Mouse (Mus musculus) G1E (cell line): ENCODE measurements around the gene Ethe1. TPM values are rescaled to one million over a fixed set of nuclear protein-coding genes. Genes with fewer than 3 reads are reported as not detected.

Experiments used
- ATAC-seq: 2 replicates; pipeline ENCODE4 v1.8.0; 2016; ENCODE audit warnings: mild to moderate bottlenecking; ENCODE audit not compliant: insufficient number of reproducible peaks, poor library complexity, low FRiP score, severe bottlenecking; ENCODE audit errors: extremely low read depth
- DNase-seq: peaks from one replicate; pipeline ENCODE4 v3.0.0; 2012; ENCODE audit warnings: low spot score
- H3K27me3 ChIP-seq: 2 replicates; pipeline ENCODE4 v1.6.1; 2012; ENCODE audit warnings: mild to moderate bottlenecking, low read length, inconsistent platforms; ENCODE audit not compliant: insufficient read depth
- H3K36me3 ChIP-seq: replicated peaks from 2 replicates; pipeline ENCODE3; 2012; ENCODE audit warnings: mild to moderate bottlenecking, inconsistent platforms
- H3K4me1 ChIP-seq: 2 replicates; pipeline ENCODE4 v1.6.1; 2012; ENCODE audit warnings: low read depth, low read length, inconsistent platforms, mixed read lengths; ENCODE audit not compliant: insufficient read depth
- H3K4me3 ChIP-seq: 2 replicates; pipeline ENCODE4 v1.5.1; 2012; ENCODE audit warnings: low read depth, mild to moderate bottlenecking, inconsistent platforms, low read length, moderate library complexity, mixed read lengths
- H3K9me3 ChIP-seq: replicated peaks from 2 replicates; pipeline ENCODE4 v1.6.1; 2012; ENCODE audit warnings: inconsistent platforms
- CTCF ChIP-seq: IDR thresholded peaks from 2 replicates; pipeline ENCODE4 v1.5.1; 2012; ENCODE audit warnings: low read depth, low read length, inconsistent platforms, mixed read lengths
- GATA1 ChIP-seq: IDR thresholded peaks from 2 replicates; pipeline ENCODE4 v1.6.1; 2012; ENCODE audit warnings: borderline replicate concordance, low read length, inconsistent platforms, mixed read lengths
- GATA2 ChIP-seq: IDR thresholded peaks from 2 replicates; pipeline ENCODE4 v1.6.1; 2012; ENCODE audit warnings: low read depth, low read length, inconsistent platforms, borderline replicate concordance
- POLR2AphosphoS5 ChIP-seq: IDR thresholded peaks from 2 replicates; pipeline ENCODE4 v1.6.1; 2012; ENCODE audit warnings: low read depth, low read length, inconsistent platforms; ENCODE audit not compliant: insufficient replicate concordance
- TAL1 ChIP-seq: conservative IDR thresholded peaks from 2 replicates; pipeline ENCODE4 v1.6.1; 2012; ENCODE audit warnings: low read depth, low read length, inconsistent platforms, mixed read lengths
- polyA plus RNA-seq: library from polyadenylated mRNA; stranded (reverse); fragments of >175 nt; gene quantifications from 2 replicates; pipeline ENCODE4 v1.2.3, GENCODE M21; 2012
- total RNA-seq, 2 experiments: library from RNA; stranded (forward) in 1 of 2; stranded (reverse) in 1 of 2; fragments of 200-1000 nt in 1 of 2; fragments of >200 nt in 1 of 2; fragmentation: Nextera tagmentation in 1 of 2; gene quantifications; 2 replicates each; pipeline ENCODE4 v1.2.3; 2014 to 2017

Gene Ethe1
- total and polyA plus RNA-seq, 3 experiments: 4.8 to 11.0 (median 9.1) TPM

DNA sequence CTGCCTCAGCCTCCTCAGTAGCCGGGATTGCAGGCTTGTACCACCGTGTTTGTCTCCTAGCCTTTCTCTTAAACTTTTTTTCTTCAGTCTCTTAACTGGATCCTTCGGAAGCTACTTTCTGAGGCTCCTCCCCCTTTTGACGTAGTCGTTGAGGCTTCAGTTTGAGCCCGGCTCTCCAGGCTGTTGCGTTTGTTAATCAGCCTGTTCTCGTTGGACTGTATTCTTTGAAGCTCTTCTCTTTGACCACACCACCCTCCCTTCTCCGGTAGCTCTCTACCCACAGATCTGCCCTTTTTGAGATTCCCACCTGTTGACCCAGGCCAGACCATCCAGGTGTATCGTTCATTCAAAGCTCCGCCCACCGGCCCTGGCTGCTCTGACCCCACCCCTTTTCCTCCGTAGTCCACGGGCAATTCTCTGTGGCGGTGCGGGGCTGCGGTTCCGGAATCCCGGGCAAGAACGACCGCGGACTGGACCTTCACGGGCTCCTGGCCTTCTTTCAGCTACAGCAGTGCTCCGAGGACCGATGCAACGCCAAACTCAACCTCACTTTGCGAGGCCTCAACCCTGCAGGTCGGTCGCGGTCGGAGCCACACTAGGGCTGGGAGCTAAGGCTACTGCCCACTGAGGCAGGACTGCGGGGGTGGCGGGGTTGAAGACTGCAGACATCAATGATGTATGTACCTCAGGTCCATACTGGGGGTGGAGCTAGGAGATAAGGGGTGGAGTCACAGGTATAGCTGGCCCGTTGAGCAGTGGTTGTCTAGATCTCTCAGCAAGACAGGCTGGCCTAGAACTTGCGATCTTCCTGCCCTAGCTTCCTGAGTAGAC is 50.9 kb downstream of the Ethe1 start:
- Histone ChIP-seq H3K4me3 (no peak overlapping the region), H3K36me3 (no peaks in the 10 kb centered on the region), H3K4me1 (no peaks in the 10 kb centered on the region), H3K27me3 (peaks cover 19% of the 10 kb centered on the region; the same call in 1 of the 2 replicates), H3K9me3 (no peaks in the 10 kb centered on the region)
- ATAC-seq (no peak), DNase-seq (no peak)
- TF ChIP-seq POLR2AphosphoS5 (no peak), CTCF (no peak), TAL1 (no peak), GATA2 (no peak), GATA1 (no peak)

DNA sequence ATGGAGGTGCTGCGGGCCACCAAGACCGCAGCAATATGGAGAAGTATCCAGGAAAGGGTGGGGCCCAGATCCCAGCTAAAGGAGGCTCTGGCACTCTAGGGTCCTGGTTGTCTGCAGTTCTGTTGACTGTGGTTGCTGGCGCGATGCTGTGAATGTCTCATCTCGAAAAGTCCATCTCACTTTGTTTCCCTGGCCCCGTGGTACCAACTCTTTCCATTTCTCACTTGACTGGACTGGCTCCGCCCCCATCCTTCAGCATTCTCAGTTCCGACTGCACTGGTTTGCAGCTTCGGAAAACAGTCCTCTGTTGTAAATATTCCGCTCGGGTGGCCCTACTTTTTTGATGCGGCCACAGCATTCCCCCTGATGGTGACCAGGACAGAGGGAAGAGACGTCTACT is 53.1 kb downstream of the Ethe1 start:
- TF ChIP-seq CTCF: no peak
- TF ChIP-seq GATA2: no peak
- no peak for TF ChIP-seq POLR2AphosphoS5
- TF ChIP-seq TAL1: no peak
- no peak for TF ChIP-seq GATA1
- ATAC-seq (no peak), DNase-seq (no peak)
- Histone ChIP-seq H3K36me3 (no peaks in the 10 kb centered on the region), H3K4me1 (no peaks in the 10 kb centered on the region), H3K9me3 (no peaks in the 10 kb centered on the region), H3K27me3 (peaks cover 19% of the 10 kb centered on the region; the same call in 1 of the 2 replicates), H3K4me3 (no peak overlapping the region)

DNA sequence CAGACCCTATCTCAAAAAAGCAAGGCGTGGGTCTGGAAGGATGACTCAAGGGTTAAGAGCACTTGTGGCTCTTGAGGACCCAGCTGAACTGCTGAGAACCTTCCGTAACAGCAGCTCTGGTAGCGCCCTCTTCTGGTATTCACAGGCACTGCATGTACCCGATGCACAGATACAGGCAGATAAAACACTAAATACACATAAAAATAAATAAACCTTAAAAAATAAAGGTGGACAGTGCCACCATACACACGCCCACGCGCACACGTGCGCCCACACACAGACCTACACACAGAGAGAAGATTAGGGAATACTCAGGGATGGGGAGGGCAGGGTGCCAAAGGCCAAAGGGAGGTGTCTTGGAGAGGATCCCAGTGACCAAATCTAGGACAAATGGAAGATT is 55.1 kb downstream of the Ethe1 start:
- TF ChIP-seq CTCF (peak; percentile 84), POLR2AphosphoS5 (no peak)
- no peaks in the 10 kb centered on the region for H3K36me3 ChIP-seq
- ATAC-seq: no peak
- H3K4me3 ChIP-seq: no peak overlapping the region
- no peaks in the 10 kb centered on the region for H3K4me1 ChIP-seq
- no peaks in the 10 kb centered on the region for H3K9me3 ChIP-seq
- peaks cover 17% of the 10 kb centered on the region for H3K27me3 ChIP-seq
- no peak for DNase-seq

DNA sequence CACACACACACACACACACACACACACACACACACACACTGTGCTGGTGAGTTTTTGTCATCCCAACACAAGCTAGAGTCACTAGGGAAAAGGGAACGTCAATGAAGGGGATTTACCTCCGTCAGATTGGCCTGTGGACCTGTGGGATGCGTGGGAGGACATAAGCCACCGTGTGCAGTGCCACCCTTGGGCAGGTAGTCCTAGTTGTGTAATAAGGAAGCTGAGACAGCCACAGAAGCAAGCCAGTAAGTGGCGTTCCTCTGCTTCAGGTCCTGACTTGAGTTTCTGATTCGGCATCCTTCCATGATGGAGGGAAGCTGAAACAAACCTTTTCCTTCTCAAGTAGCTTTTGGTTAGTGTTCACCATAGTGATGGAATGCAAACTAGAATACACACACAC is 57.1 kb downstream of the Ethe1 start:
- Histone ChIP-seq H3K27me3 (peaks cover 18% of the 10 kb centered on the region), H3K36me3 (no peaks in the 10 kb centered on the region), H3K4me3 (no peak overlapping the region), H3K4me1 (no peaks in the 10 kb centered on the region), H3K9me3 (no peaks in the 10 kb centered on the region)
- TF ChIP-seq CTCF: no peak
- TF ChIP-seq POLR2AphosphoS5: no peak
- TF ChIP-seq GATA2: no peak
- no peak for TF ChIP-seq TAL1
- ATAC-seq (no peak), DNase-seq (no peak)

DNA sequence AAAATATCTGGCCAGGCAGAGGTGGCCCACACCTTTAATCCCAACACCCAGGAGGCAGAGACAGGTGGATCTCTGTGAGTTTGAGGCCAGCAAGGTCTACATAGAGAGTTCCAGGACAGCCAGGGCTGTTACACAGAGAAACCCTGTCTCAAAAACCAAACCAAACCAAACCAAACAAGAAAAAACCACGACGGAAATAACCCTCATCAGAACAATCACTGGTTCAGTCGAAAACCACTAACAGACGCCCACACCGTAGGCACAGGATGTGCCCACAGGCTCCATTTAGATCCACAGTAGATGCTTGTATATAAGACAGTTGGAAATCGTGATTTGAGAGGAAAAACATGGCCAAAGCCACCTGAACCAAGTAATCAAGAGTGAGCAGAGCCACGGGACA is 57.7 kb downstream of the Ethe1 start:
- no peak for TF ChIP-seq POLR2AphosphoS5
- no peak for TF ChIP-seq CTCF
- no peak for TF ChIP-seq GATA1
- no peak for TF ChIP-seq GATA2
- TF ChIP-seq TAL1: no peak
- Histone ChIP-seq H3K4me1 (no peaks in the 10 kb centered on the region), H3K9me3 (no peaks in the 10 kb centered on the region), H3K27me3 (peaks cover 16% of the 10 kb centered on the region), H3K36me3 (no peaks in the 10 kb centered on the region), H3K4me3 (no peak overlapping the region)
- no peak for ATAC-seq
- no peak for DNase-seq

DNA sequence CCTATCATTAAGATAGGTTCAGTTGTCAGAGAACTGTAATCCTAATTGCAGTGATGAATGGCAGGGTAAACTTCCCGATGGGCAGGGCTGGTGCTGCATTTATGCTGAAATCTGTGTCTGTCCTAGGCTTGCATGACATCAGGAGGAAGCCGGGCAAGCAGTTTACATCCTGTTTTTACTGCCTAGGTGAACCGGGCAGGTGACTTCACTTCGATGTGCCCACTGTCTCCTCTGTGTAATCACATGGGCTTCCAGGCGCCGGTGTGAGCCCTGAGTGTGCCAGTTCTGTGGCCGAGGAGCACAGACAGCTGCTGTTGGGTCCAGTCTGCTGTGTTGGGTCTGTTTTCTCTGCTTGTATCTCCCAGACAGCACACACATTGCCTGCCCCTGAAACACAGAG is 59.1 kb downstream of the Ethe1 start:
- TF ChIP-seq GATA2: no peak
- TF ChIP-seq POLR2AphosphoS5: no peak
- no peak for TF ChIP-seq GATA1
- TF ChIP-seq TAL1: no peak
- TF ChIP-seq CTCF: no peak
- Histone ChIP-seq H3K4me3 (no peak overlapping the region), H3K4me1 (no peaks in the 10 kb centered on the region), H3K36me3 (no peaks in the 10 kb centered on the region), H3K27me3 (peaks cover 16% of the 10 kb centered on the region), H3K9me3 (no peaks in the 10 kb centered on the region)
- DNase-seq: no peak
- ATAC-seq: no peak
